Mouse (Mus musculus) kidney, postnatal 0 days (tissue): Measurements from ENCODE around the gene Lsm6. TPM values are rescaled to one million over a fixed set of nuclear protein-coding genes. Genes with fewer than 3 reads are reported as not detected.

Source experiments
- ATAC-seq: fragments of 200-750 bp; cut with Nextera tagmentation; replicated peaks from 2 replicates; pipeline ENCODE4 v1.8.0; 2017; ENCODE audit warnings: low read depth, moderate number of reproducible peaks, moderate TSS enrichment, moderate library complexity; ENCODE audit not compliant: low FRiP score
- DNase-seq: peaks from one replicate; pipeline ENCODE4 v3.0.0-alpha.2; 2016; ENCODE audit warnings: low spot score
- H3K27ac ChIP-seq: fragments of 300-500 bp; sonication (generic); 2 replicates; pipeline ENCODE4 v1.5.1; 2014; ENCODE audit warnings: mild to moderate bottlenecking
- H3K27me3 ChIP-seq: fragments of 300-500 bp; sonication (generic); 2 replicates; pipeline ENCODE4 v1.6.1; 2014; ENCODE audit warnings: low read length, mixed read lengths; ENCODE audit not compliant: insufficient read depth
- H3K36me3 ChIP-seq: fragments of 300-500 bp; sonication (generic); 2 replicates; pipeline ENCODE4 v1.6.1; 2014; ENCODE audit warnings: low read length, mixed read lengths; ENCODE audit not compliant: insufficient read depth
- H3K4me1 ChIP-seq: fragments of 300-500 bp; sonication (generic); replicated peaks from 2 replicates; pipeline ENCODE4 v1.6.1; 2014; ENCODE audit warnings: antibody characterized with exemption, low read length, mixed read lengths; ENCODE audit not compliant: insufficient read depth
- H3K4me2 ChIP-seq: fragments of 300-500 bp; sonication (generic); 2 replicates; pipeline ENCODE4 v1.6.1; 2014; ENCODE audit warnings: mild to moderate bottlenecking, low read length, moderate library complexity, mixed read lengths
- H3K4me3 ChIP-seq: fragments of 300-500 bp; sonication (generic); replicated peaks from 2 replicates; pipeline ENCODE4 v1.5.1; 2014; ENCODE audit warnings: low read depth, low read length
- H3K9ac ChIP-seq: fragments of 300-500 bp; sonication (generic); 2 replicates; pipeline ENCODE4 v1.6.1; 2014; ENCODE audit warnings: low read depth, low read length
- H3K9me3 ChIP-seq: fragments of 300-500 bp; sonication (generic); replicated peaks from 2 replicates; pipeline ENCODE4 v1.6.1; 2016; ENCODE audit warnings: low read length, inconsistent platforms, mixed read lengths
- CTCF ChIP-seq: IDR thresholded peaks from 2 replicates; pipeline ENCODE4 v1.5.1; 2016; ENCODE audit warnings: antibody characterized with exemption, low read depth, mild to moderate bottlenecking, moderate library complexity
- WGBS: fragments of 180-500 bp; shearing (Covaris S2); extraction: QIAGEN DNeasy Blood & Tissue Kit; methylation state at CpG from one replicate; pipeline ENCODE4 v1.1.7; 2014; 5-methylcytosine and 5-hydroxymethylcytosine counted together
- polyA plus RNA-seq: library from polyadenylated mRNA; unstranded; fragments of >200 nt; fragmentation: Nextera tagmentation; extraction: Ambion mirVana; gene quantifications from 2 replicates; pipeline ENCODE4 v1.2.1, GENCODE M21; 2015

The Lsm6 gene
- polyA plus RNA-seq, 1 experiment from 2014 or later = 165 TPM

DNA sequence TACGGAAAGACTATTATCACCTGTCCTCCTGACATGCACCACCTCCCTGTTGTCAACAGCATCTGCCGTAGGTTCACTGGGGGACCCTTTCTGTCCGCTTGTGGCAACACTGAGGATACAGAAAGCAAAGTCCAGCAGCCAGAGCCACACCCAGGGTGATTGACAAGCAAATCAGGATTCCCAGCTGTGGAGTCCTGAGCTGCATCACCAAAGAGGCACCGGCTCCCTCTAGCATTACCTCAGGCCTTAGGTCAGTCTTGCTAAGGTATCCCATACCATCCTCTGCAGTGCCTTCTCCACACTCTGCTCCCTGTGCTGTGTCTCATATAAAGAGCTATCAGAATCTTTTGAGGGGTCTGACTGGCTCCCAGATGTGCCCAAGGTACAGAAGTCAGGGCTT, 66.0 kb downstream of the Lsm6 start:
- ATAC-seq (no peak), DNase-seq (no peak)
- Histone ChIP-seq H3K4me3 (no peak overlapping the region), H3K36me3 (no peaks in the 10 kb centered on the region), H3K4me1 (no peaks in the 10 kb centered on the region), H3K27ac (no peak overlapping the region), H3K27me3 (no peaks in the 10 kb centered on the region), H3K9ac (no peak overlapping the region), H3K9me3 (no peaks in the 10 kb centered on the region), H3K4me2 (no peak overlapping the region)
- TF ChIP-seq CTCF = no peak
- 84% methylated on average over 4 of the region's 4 CpGs for WGBS

Other genes with a start within 250 kb of the Lsm6 start
- 4.5 and 5.5 TPM in 2 replicates for gene Zfp827, start 207.3 kb upstream of the Lsm6 start, polyA plus RNA-seq